Mouse (Mus musculus): ENCODE results near the gene Pfdn5.
A peak's percentile ranks its signal among the peaks of the same experiment; 100 is the strongest.

The Pfdn5 gene

GRCm38 (mm10) chr15:102376453-102377162, 50.7 kb downstream of the Pfdn5 start:
- DNase-seq: peak; percentile 61 to 80

- DNase-seq: peak; percentile 92 to 94
Measured at GRCm38 (mm10) chr15:102377163-102377543, 51.2 kb downstream of the Pfdn5 start.

GRCm38 (mm10) chr15:102377810-102378262, 51.9 kb downstream of the Pfdn5 start:
- peak; percentile 83 to 89 for DNase-seq
